Comparison of ENCODE assay signal across 8 mouse cellular contexts in the genomic region with DNA sequence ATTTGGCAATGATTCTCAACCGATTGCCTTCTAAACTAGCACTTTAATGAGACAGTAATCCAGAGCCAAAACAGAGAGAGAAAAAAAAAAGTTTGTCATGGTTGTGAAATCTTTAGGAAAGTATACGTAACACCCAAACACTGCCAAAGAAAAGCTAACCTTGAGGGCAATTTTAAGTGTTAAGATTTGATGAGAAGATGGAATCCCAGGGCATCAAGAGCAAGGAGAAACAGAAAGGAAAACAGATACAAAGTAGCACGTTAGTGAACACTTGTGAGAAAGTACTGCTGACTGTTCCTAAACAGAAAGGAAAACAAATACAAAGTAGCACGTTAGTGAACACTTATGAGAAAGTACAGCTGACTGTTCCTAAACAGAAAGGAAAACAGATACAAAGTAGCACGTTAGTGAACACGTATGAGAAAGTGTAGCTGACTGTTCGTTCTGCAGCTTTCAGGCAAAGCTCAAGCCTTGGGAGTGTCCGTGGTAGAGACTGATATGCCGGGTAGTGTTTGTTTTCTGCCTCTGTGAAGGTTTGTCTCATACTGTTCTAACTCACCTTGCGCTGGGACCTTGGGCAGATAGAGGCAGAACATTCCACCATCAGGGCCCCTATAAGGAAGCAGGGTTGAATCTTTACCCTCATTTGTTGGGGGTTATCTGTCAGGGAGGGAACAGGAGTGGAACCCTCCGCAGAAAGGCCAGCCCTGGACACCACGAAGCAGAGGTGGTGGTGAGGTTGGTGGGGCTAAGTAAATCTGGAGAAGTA.
DNase-seq lines count a peak whose midpoint lies in the region; ATAC-seq and TF ChIP-seq lines count a peak whose summit lies in the region.

No protein-coding gene starts in this region.

- no peak for TF ChIP-seq CTCF in olfactory bulb, adult 2 months (IDR thresholded peaks at IDR 0.05; ENCODE audit: insufficient read depth, low read depth, low read length)

- H3K4me3 ChIP-seq in hindbrain, embryonic 13.5 days, result no peak overlapping the region
- H3K4me3 ChIP-seq in liver, embryonic 11.5 days (ENCODE audit: low read depth, low read length), result no peak overlapping the region
- no peak overlapping the region for H3K4me3 ChIP-seq in olfactory bulb, adult 2 months (ENCODE audit: insufficient read depth, low read depth, low read length)

- TF ChIP-seq POLR2A in olfactory bulb, adult 2 months (IDR thresholded peaks at IDR 0.05; ENCODE audit: insufficient read depth, low read depth, low read length), result no peak

- H3K9ac ChIP-seq in hindbrain, embryonic 13.5 days, result no peak overlapping the region
- no peak overlapping the region for H3K9ac ChIP-seq in liver, embryonic 11.5 days (ENCODE audit: low read depth, low read length)

- no peaks in the 10 kb centered on the region for H3K9me3 ChIP-seq in hindbrain, embryonic 13.5 days
- no peaks in the 10 kb centered on the region for H3K9me3 ChIP-seq in liver, embryonic 11.5 days (ENCODE audit: control insufficient read depth, low read length)

- ATAC-seq in hindbrain, embryonic 13.5 days (ENCODE audit: low FRiP score), result no peak
- no peak for ATAC-seq in liver, embryonic 11.5 days (replicated peaks; ENCODE audit: low FRiP score)

- H3K27ac ChIP-seq in hindbrain, embryonic 13.5 days, result no peak overlapping the region
- H3K27ac ChIP-seq in liver, embryonic 11.5 days (ENCODE audit: low read depth, low read length), result no peak overlapping the region
- 0 out of 2 replicates have a peak overlapping the region, but pooled peaks have one; percentile 17 for H3K27ac ChIP-seq in olfactory bulb, adult 2 months (ENCODE audit: insufficient read depth, low read depth, low read length)

- no peaks in the 10 kb centered on the region for H3K36me3 ChIP-seq in hindbrain, embryonic 13.5 days
- no peaks in the 10 kb centered on the region for H3K36me3 ChIP-seq in liver, embryonic 11.5 days (ENCODE audit: control insufficient read depth, insufficient read depth, low read length)

- H3K4me1 ChIP-seq in hindbrain, embryonic 13.5 days (replicated peaks), result peaks cover 8% of the 10 kb centered on the region; the same call in 1 of the 2 replicates
- H3K4me1 ChIP-seq in liver, embryonic 11.5 days (replicated peaks; ENCODE audit: control insufficient read depth, insufficient read depth, low read length), result peaks cover 4% of the 10 kb centered on the region; the same call in 1 of the 2 replicates
- no peaks in the 10 kb centered on the region for H3K4me1 ChIP-seq in olfactory bulb, adult 2 months (ENCODE audit: control insufficient read depth, insufficient read depth, low read length)

- 69% methylated on average over 12 of the region's 12 CpGs for WGBS in hindbrain, embryonic 13.5 days
- 46% methylated on average over 12 of the region's 12 CpGs for WGBS in liver, embryonic 11.5 days
- WGBS in olfactory bulb, adult 2 months, result 70% methylated on average over 12 of the region's 12 CpGs

- DNase-seq in ovary, postnatal 36 days (ENCODE audit: low spot score), result peak; percentile 18
- DNase-seq in ovary, postnatal 14 days (ENCODE audit: low spot score), result no peak
- peak; percentile 20 for DNase-seq in embryo, embryonic 11 days
- no peak for DNase-seq in liver, embryonic 11.5 days (ENCODE audit: low spot score)
- no peak for DNase-seq in frontal cortex, postnatal 10 days (ENCODE audit: low spot score in 2 of 2)
- DNase-seq in cerebellum, adult 9-10 months, result no peak

- peaks cover 2% of the 10 kb centered on the region; the same call in 1 of the 2 replicates for H3K27me3 ChIP-seq in hindbrain, embryonic 13.5 days
- no peaks in the 10 kb centered on the region for H3K27me3 ChIP-seq in liver, embryonic 11.5 days (replicated peaks; ENCODE audit: control insufficient read depth, insufficient read depth, low read length)

- H3K4me2 ChIP-seq in hindbrain, embryonic 13.5 days, result peak overlapping the region; percentile 61; the same call in 1 of the 2 replicates
- peak overlapping the region; percentile 65 for H3K4me2 ChIP-seq in liver, embryonic 11.5 days

Comparison
In these comparisons a context has a peak if more than half of its experiments do, and no peak if none do; other contexts are left out.
1. DNase-seq: peak in ovary, postnatal 36 days (single experiment) and embryo, embryonic 11 days (single experiment); none in ovary, postnatal 14 days (single experiment), liver, embryonic 11.5 days (single experiment), frontal cortex, postnatal 10 days (0 of 2) and cerebellum, adult 9-10 months (single experiment).